Comparison of ENCODE assay signal across 9 mouse cellular contexts in the genomic region with DNA sequence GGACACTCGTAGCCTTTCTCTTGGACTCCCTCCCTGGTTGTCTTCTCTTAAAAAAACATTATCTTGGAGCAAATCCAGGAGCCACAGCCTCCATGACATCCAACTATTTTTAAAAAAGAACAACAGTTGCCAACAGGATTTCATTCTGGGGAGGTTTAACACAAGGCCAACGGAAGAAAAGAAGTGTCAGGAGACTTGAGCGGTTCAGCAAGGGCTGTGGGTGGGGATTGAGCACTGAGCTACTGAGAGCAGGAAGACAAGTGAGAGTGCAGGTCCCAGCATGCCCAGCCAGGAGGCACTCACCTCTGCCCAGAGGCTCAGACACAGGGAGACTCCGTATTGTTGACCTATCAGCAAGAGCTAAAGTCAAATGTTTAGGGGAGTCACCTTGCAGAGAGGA. TPM values are rescaled to one million over a fixed set of nuclear protein-coding genes. Genes with fewer than 3 reads are reported as not detected.
DNase-seq lines count a peak whose midpoint lies in the region; ATAC-seq and TF ChIP-seq lines count a peak whose summit lies in the region.
"Had no signal": no experiment of that assay in that cellular context is flagged by ENCODE, and none has a peak within 500 bp of the region (broad histone marks: within the 10 kb centered on the region; RNA-seq: fewer than 3 reads in every experiment).

No protein-coding gene starts in this region.

- peaks cover 2% of the 10 kb centered on the region; the same call in 1 of the 2 replicates for H3K4me1 ChIP-seq in liver, postnatal 0 days (ENCODE audit: insufficient read depth)
- H3K4me1 ChIP-seq in embryonic facial prominence, embryonic 11.5 days (ENCODE audit: control insufficient read depth, insufficient read depth, low read length): no peaks in the 10 kb centered on the region

- no peak overlapping the region for H3K4me2 ChIP-seq in liver, postnatal 0 days (ENCODE audit: low read depth, low read length)
- H3K4me2 ChIP-seq in embryonic facial prominence, embryonic 11.5 days (ENCODE audit: low read depth, low read length): no peak overlapping the region

- no peaks in the 10 kb centered on the region for H3K36me3 ChIP-seq in liver, postnatal 0 days (replicated peaks; ENCODE audit: insufficient read depth, low read length)
- no peaks in the 10 kb centered on the region for H3K36me3 ChIP-seq in embryonic facial prominence, embryonic 11.5 days (replicated peaks; ENCODE audit: control insufficient read depth, insufficient read depth, low read depth, low read length)

- TF ChIP-seq CTCF in liver, postnatal 0 days (IDR thresholded peaks at IDR 0.05; ENCODE audit: low read depth): no peak

- intact Hi-C loops in heart, postnatal 36 days (cut with DNase I): no loop called here
- intact Hi-C loops in gastrocnemius, postnatal 14 days (cut with DNase I; ENCODE audit: low total_unique reads): no loop called here

- ATAC-seq in liver, postnatal 0 days: peak; percentile 51; the same call in 1 of the 2 replicates
- no peak for ATAC-seq in embryonic facial prominence, embryonic 11.5 days (replicated peaks; ENCODE audit: insufficient number of reproducible peaks, low FRiP score, low TSS enrichment, low read depth)

- no peak overlapping the region for H3K4me3 ChIP-seq in liver, postnatal 0 days (ENCODE audit: low read depth, low read length)
- H3K4me3 ChIP-seq in embryonic facial prominence, embryonic 11.5 days (ENCODE audit: low read depth, low read length): no peak overlapping the region

- 41% methylated on average over 4 of the region's 4 CpGs for WGBS in liver, postnatal 0 days (ENCODE audit: insufficient replicate concordance)
- WGBS in embryonic facial prominence, embryonic 11.5 days: 30% methylated on average over 4 of the region's 4 CpGs

- H3K27me3 ChIP-seq in liver, postnatal 0 days (ENCODE audit: insufficient read depth, low read length): no peaks in the 10 kb centered on the region
- no peaks in the 10 kb centered on the region for H3K27me3 ChIP-seq in embryonic facial prominence, embryonic 11.5 days (ENCODE audit: control insufficient read depth, insufficient read depth, low read length)

- no peaks in the 10 kb centered on the region for H3K9me3 ChIP-seq in liver, postnatal 0 days (ENCODE audit: low read length)
- H3K9me3 ChIP-seq in embryonic facial prominence, embryonic 11.5 days (replicated peaks; ENCODE audit: control insufficient read depth, low read length): no peaks in the 10 kb centered on the region

- no peak for TF ChIP-seq EP300 in liver, postnatal 0 days (IDR thresholded peaks at IDR 0.05; ENCODE audit: low read depth)

- no peak for DNase-seq in liver, postnatal 0 days
- DNase-seq in liver: no peak
- peak; percentile 48 for DNase-seq in embryonic facial prominence, embryonic 11.5 days (ENCODE audit: low spot score)
- DNase-seq in heart, postnatal 36 days: peak; percentile 11 to 22
- DNase-seq in lung, postnatal 10 days: peak; percentile 30
- DNase-seq in gastrocnemius, postnatal 10 days: no peak
- no peak for DNase-seq in gastrocnemius, postnatal 14 days
- DNase-seq in spleen, postnatal 36 days (ENCODE audit: low spot score in 2 of 2): no peak

- no peak overlapping the region for H3K27ac ChIP-seq in liver, postnatal 0 days (ENCODE audit: low read depth)
- no peak overlapping the region for H3K27ac ChIP-seq in embryonic facial prominence, embryonic 11.5 days (replicated peaks; ENCODE audit: low read depth, low read length)
- H3K27ac ChIP-seq: hindbrain, postnatal 0 days had no signal

- H3K9ac ChIP-seq in liver, postnatal 0 days (replicated peaks): no peak overlapping the region
- H3K9ac ChIP-seq in embryonic facial prominence, embryonic 11.5 days (replicated peaks; ENCODE audit: low read length): no peak overlapping the region

RNA-seq across cellular contexts. Expression of gene Gne, which starts 28.8 kb away (rescaled TPM):
- polyA plus RNA-seq in liver, postnatal 0 days (2015; fragmentation: Nextera tagmentation; extraction: Ambion mirVana): 47.5 and 49.5 TPM in 2 replicates
- polyA plus RNA-seq in embryonic facial prominence, embryonic 11.5 days (2014; fragmentation: Nextera tagmentation; extraction: Ambion mirVana): 20.3 TPM in 2 replicates
- total RNA-seq in heart, postnatal 36 days (2021): 10 to 100 TPM; 23.1 to 28.6 TPM
- 10 to 100 TPM; 17.1 to 24.3 TPM for total RNA-seq in gastrocnemius, postnatal 10 days (2021)
- 10 to 100 TPM; 12.4 to 13.0 TPM for total RNA-seq in gastrocnemius, postnatal 14 days (2021)

Comparison
In these comparisons a context has a peak if more than half of its experiments do, and no peak if none do; other contexts are left out.
1. DNase-seq: peak in embryonic facial prominence, embryonic 11.5 days (single experiment), heart, postnatal 36 days (2 of 2) and lung, postnatal 10 days (single experiment); none in liver, postnatal 0 days (single experiment), liver (single experiment), gastrocnemius, postnatal 10 days (single experiment), gastrocnemius, postnatal 14 days (single experiment) and spleen, postnatal 36 days (0 of 2).